Mouse (Mus musculus) kidney, postnatal 0 days (tissue): ENCODE measurements around the gene Exoc6b. TPM values are rescaled to one million over a fixed set of nuclear protein-coding genes. Genes with fewer than 3 reads are reported as not detected.

Experiments used
- ATAC-seq: fragments of 200-750 bp; cut with Nextera tagmentation; replicated peaks from 2 replicates; pipeline ENCODE4 v1.8.0; 2017; ENCODE audit warnings: low read depth, moderate number of reproducible peaks, moderate TSS enrichment, moderate library complexity; ENCODE audit not compliant: low FRiP score
- DNase-seq: peaks from one replicate; pipeline ENCODE4 v3.0.0-alpha.2; 2016; ENCODE audit warnings: low spot score
- H3K27ac ChIP-seq: fragments of 300-500 bp; sonication (generic); 2 replicates; pipeline ENCODE4 v1.5.1; 2014; ENCODE audit warnings: mild to moderate bottlenecking
- H3K27me3 ChIP-seq: fragments of 300-500 bp; sonication (generic); 2 replicates; pipeline ENCODE4 v1.6.1; 2014; ENCODE audit warnings: low read length, mixed read lengths; ENCODE audit not compliant: insufficient read depth
- H3K36me3 ChIP-seq: fragments of 300-500 bp; sonication (generic); 2 replicates; pipeline ENCODE4 v1.6.1; 2014; ENCODE audit warnings: low read length, mixed read lengths; ENCODE audit not compliant: insufficient read depth
- H3K4me1 ChIP-seq: fragments of 300-500 bp; sonication (generic); replicated peaks from 2 replicates; pipeline ENCODE4 v1.6.1; 2014; ENCODE audit warnings: antibody characterized with exemption, low read length, mixed read lengths; ENCODE audit not compliant: insufficient read depth
- H3K4me2 ChIP-seq: fragments of 300-500 bp; sonication (generic); 2 replicates; pipeline ENCODE4 v1.6.1; 2014; ENCODE audit warnings: mild to moderate bottlenecking, low read length, moderate library complexity, mixed read lengths
- H3K4me3 ChIP-seq: fragments of 300-500 bp; sonication (generic); replicated peaks from 2 replicates; pipeline ENCODE4 v1.5.1; 2014; ENCODE audit warnings: low read depth, low read length
- H3K9ac ChIP-seq: fragments of 300-500 bp; sonication (generic); 2 replicates; pipeline ENCODE4 v1.6.1; 2014; ENCODE audit warnings: low read depth, low read length
- H3K9me3 ChIP-seq: fragments of 300-500 bp; sonication (generic); replicated peaks from 2 replicates; pipeline ENCODE4 v1.6.1; 2016; ENCODE audit warnings: low read length, inconsistent platforms, mixed read lengths
- CTCF ChIP-seq: IDR thresholded peaks from 2 replicates; pipeline ENCODE4 v1.5.1; 2016; ENCODE audit warnings: antibody characterized with exemption, low read depth, mild to moderate bottlenecking, moderate library complexity
- WGBS: fragments of 180-500 bp; shearing (Covaris S2); extraction: QIAGEN DNeasy Blood & Tissue Kit; methylation state at CpG from one replicate; pipeline ENCODE4 v1.1.7; 2014; 5-methylcytosine and 5-hydroxymethylcytosine counted together
- polyA plus RNA-seq: library from polyadenylated mRNA; unstranded; fragments of >200 nt; fragmentation: Nextera tagmentation; extraction: Ambion mirVana; gene quantifications from 2 replicates; pipeline ENCODE4 v1.2.1, GENCODE M21; 2015

Gene Exoc6b
- polyA plus RNA-seq, 1 experiment from 2014 or later = 16.7 TPM

GRCm38 (mm10) chr6:84963044-84963443, 106.3 kb downstream of the Exoc6b start:
- Histone ChIP-seq H3K9ac (no peak overlapping the region), H3K4me2 (no peak overlapping the region), H3K9me3 (no peaks in the 10 kb centered on the region), H3K27me3 (no peaks in the 10 kb centered on the region), H3K4me1 (no peaks in the 10 kb centered on the region), H3K4me3 (no peak overlapping the region), H3K27ac (no peak overlapping the region), H3K36me3 (no peaks in the 10 kb centered on the region)
- DNase-seq (no peak), ATAC-seq (no peak)
- WGBS = 79% methylated on average over 1 of the region's 1 CpGs
- no peak for TF ChIP-seq CTCF

DNA sequence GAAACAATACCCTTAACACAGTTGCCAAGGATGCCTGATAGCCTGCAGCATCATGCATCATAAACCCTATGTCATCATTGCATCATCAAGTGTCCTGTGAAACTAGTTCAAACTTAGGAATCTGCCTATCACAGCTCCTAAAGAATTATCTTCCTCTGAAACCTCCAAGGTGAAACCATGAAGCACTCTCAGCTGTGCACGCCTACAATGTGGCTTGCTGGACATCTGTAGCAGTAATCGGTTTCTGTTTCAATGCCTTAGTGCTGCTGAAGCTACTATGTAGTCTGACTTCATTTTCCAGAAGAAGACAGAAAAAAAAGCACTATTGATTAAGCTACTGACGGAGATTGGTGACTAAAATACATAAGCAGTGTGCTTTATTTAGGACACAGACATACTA, 107.5 kb downstream of the Exoc6b start:
- no peak overlapping the region for H3K4me2 ChIP-seq
- DNase-seq (no peak), ATAC-seq (no peak)
- no peaks in the 10 kb centered on the region for H3K9me3 ChIP-seq
- no peak overlapping the region for H3K27ac ChIP-seq
- no peaks in the 10 kb centered on the region for H3K36me3 ChIP-seq
- H3K27me3 ChIP-seq = no peaks in the 10 kb centered on the region
- H3K9ac ChIP-seq = no peak overlapping the region
- no peak for TF ChIP-seq CTCF
- no peaks in the 10 kb centered on the region for H3K4me1 ChIP-seq
- no peak overlapping the region for H3K4me3 ChIP-seq
- 86% methylated on average over 3 of the region's 3 CpGs for WGBS

GRCm38 (mm10) chr6:84959520-84959919, 109.8 kb downstream of the Exoc6b start:
- Histone ChIP-seq H3K27me3 (no peaks in the 10 kb centered on the region), H3K27ac (no peak overlapping the region), H3K4me1 (no peaks in the 10 kb centered on the region), H3K4me2 (no peak overlapping the region), H3K4me3 (no peak overlapping the region), H3K36me3 (no peaks in the 10 kb centered on the region), H3K9me3 (no peaks in the 10 kb centered on the region), H3K9ac (no peak overlapping the region)
- no peak for TF ChIP-seq CTCF
- ATAC-seq (no peak), DNase-seq (no peak)
- 63% methylated on average over 2 of the region's 2 CpGs for WGBS

DNA sequence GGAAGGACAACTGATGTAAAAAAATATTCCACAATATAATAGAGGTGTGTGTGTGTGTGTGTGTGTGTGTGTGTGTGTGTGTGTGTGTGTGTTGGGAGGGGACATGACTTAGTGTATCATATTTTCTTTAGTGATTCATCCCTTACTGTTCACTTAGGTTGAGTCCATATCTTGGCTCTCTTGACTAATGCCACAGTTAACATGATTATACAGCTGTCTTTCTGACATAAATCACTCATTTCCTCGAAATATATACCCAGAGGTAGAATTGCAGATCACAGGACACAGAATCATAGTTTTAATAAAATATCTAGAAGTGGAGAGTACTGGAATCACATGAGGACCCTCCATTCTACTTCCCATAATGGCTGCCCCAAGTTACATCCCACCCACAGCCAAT, 117.7 kb downstream of the Exoc6b start:
- no peak overlapping the region for H3K27ac ChIP-seq
- no peak overlapping the region for H3K4me2 ChIP-seq
- TF ChIP-seq CTCF = no peak
- H3K4me1 ChIP-seq = no peaks in the 10 kb centered on the region
- ATAC-seq (no peak), DNase-seq (no peak)
- H3K4me3 ChIP-seq = no peak overlapping the region
- no peaks in the 10 kb centered on the region for H3K36me3 ChIP-seq
- H3K9me3 ChIP-seq = no peaks in the 10 kb centered on the region
- WGBS = 68% methylated on average over 1 of the region's 1 CpGs
- no peak overlapping the region for H3K9ac ChIP-seq
- no peaks in the 10 kb centered on the region for H3K27me3 ChIP-seq

GRCm38 (mm10) chr6:84946569-84946968, 122.7 kb downstream of the Exoc6b start:
- H3K4me3 ChIP-seq = no peak overlapping the region
- no peak overlapping the region for H3K4me2 ChIP-seq
- H3K9ac ChIP-seq = no peak overlapping the region
- H3K4me1 ChIP-seq = no peaks in the 10 kb centered on the region
- ATAC-seq (no peak), DNase-seq (no peak)
- H3K36me3 ChIP-seq = no peaks in the 10 kb centered on the region
- 57% methylated on average over 3 of the region's 3 CpGs for WGBS
- no peak overlapping the region for H3K27ac ChIP-seq
- no peak for TF ChIP-seq CTCF
- no peaks in the 10 kb centered on the region for H3K9me3 ChIP-seq
- H3K27me3 ChIP-seq = no peaks in the 10 kb centered on the region

- Histone ChIP-seq H3K4me2 (no peak overlapping the region), H3K27me3 (no peaks in the 10 kb centered on the region), H3K36me3 (no peaks in the 10 kb centered on the region), H3K9ac (no peak overlapping the region), H3K27ac (no peak overlapping the region), H3K4me1 (no peaks in the 10 kb centered on the region), H3K4me3 (no peak overlapping the region), H3K9me3 (no peaks in the 10 kb centered on the region)
- ATAC-seq (no peak), DNase-seq (no peak)
- no peak for TF ChIP-seq CTCF
- 77% methylated on average over 2 of the region's 2 CpGs for WGBS
Measured at GRCm38 (mm10) chr6:84946106-84946505, 123.2 kb downstream of the Exoc6b start.
